Mouse (Mus musculus) gastrocnemius, postnatal 14 days (tissue): ENCODE results near the gene Rpp30. TPM values are rescaled to one million over a fixed set of nuclear protein-coding genes. Genes with fewer than 3 reads are reported as not detected.

Experiments
- DNase-seq: peaks from one replicate; pipeline ENCODE4 v3.0.0; 2021; ENCODE audit warnings: mixed read lengths
- intact Hi-C: fragments of 180-260 bp; cut with DNase I; formaldehyde crosslinking; loops from one replicate; pipeline ENCODE4 v1.15.1; 2025; ENCODE audit warnings: low total_unique reads
- long read RNA-seq, 2 experiments: library from polyadenylated mRNA; stranded (forward); transcript quantifications; one replicate each; pipeline ENCODE4 v2.0.0; 2021
- total RNA-seq, 2 experiments: library from RNA; stranded (reverse); gene quantifications; 2 replicates each; pipeline ENCODE4 v1.2.3; 2021

Rpp30 gene
- 10 to 100 TPM; 12.6 to 12.7 TPM for total RNA-seq
- long read RNA-seq, experiment 1, transcript Rpp30-201 (11 exons, 1,145 nt), result major isoform, 19 of 24 reads
- long read RNA-seq, experiment 1, partial matches to known transcripts, result 3 of 24 reads
- long read RNA-seq, experiment 1, other reads (novel, unspliced or antisense), result 2 of 24 reads
- long read RNA-seq, experiment 2, transcript Rpp30-201 (11 exons, 1,145 nt), result major isoform, 19 of 23 reads
- long read RNA-seq, experiment 2, partial matches to known transcripts, result 2 of 23 reads
- long read RNA-seq, experiment 2, other reads (novel, unspliced or antisense), result 2 of 23 reads

- DNase-seq, result peak; percentile 88
- intact Hi-C loops, result loop anchor here (10.0 kb wide), 1 partner anchor 1089 kb away; no protein-coding TSS in a partner anchor
Measured at GRCm38 (mm10) chr19:36083262-36084225, at the start of gene Rpp30. Gene Rpp30 (plus strand): TSS chr19:36083716.

- intact Hi-C loops, result no loop called here
- DNase-seq, result no peak
Measured at GRCm38 (mm10) chr19:36046046-36046445, 37.5 kb upstream of the Rpp30 start.

- intact Hi-C loops, result no loop called here
- DNase-seq, result peak; percentile 3
Measured at GRCm38 (mm10) chr19:36056502-36057221, 26.9 kb upstream of the Rpp30 start.

GRCm38 (mm10) chr19:36057231-36057811 lies 26.2 kb upstream of the Rpp30 start, which contains the start of gene Htr7:
Gene Htr7 (minus strand): TSS chr19:36057507.
- peak; percentile 22 for DNase-seq
- intact Hi-C loops, result no loop called here

GRCm38 (mm10) chr19:36062801-36063529 lies 20.6 kb upstream of the Rpp30 start:
- intact Hi-C loops, result no loop called here
- no peak for DNase-seq

- peak; percentile 17 for DNase-seq
- intact Hi-C loops, result loop anchor here (10.0 kb wide), 1 partner anchor 1088 kb away; no protein-coding TSS in a partner anchor
Measured at GRCm38 (mm10) chr19:36082606-36083261, 782 bp upstream of the Rpp30 start.

GRCm38 (mm10) chr19:36090781-36091180 lies 7.3 kb downstream of the Rpp30 start:
- intact Hi-C loops, result no loop called here
- DNase-seq, result no peak

- intact Hi-C loops, result no loop called here
- DNase-seq, result no peak
Measured at GRCm38 (mm10) chr19:36097194-36097593, 13.7 kb downstream of the Rpp30 start.

GRCm38 (mm10) chr19:36098265-36098664 lies 14.7 kb downstream of the Rpp30 start:
- DNase-seq, result no peak
- intact Hi-C loops, result no loop called here

- DNase-seq, result no peak
- intact Hi-C loops, result no loop called here
Measured at GRCm38 (mm10) chr19:36098916-36099315, 15.4 kb downstream of the Rpp30 start.

- intact Hi-C loops, result loop anchor here (5.0 kb wide), 1 partner anchor 328 kb away; no protein-coding TSS in a partner anchor
- no peak for DNase-seq
Measured at GRCm38 (mm10) chr19:36103909-36104308, 20.4 kb downstream of the Rpp30 start.

GRCm38 (mm10) chr19:36109318-36109944 lies 25.9 kb downstream of the Rpp30 start:
- intact Hi-C loops, result no loop called here
- DNase-seq, result no peak

- DNase-seq, result no peak
- intact Hi-C loops, result loop anchor here (5.0 kb wide), 1 partner anchor 332 kb away; no protein-coding TSS in a partner anchor
Measured at GRCm38 (mm10) chr19:36110465-36110864, 26.9 kb downstream of the Rpp30 start.

- DNase-seq, result no peak
- intact Hi-C loops, result loop anchor here (5.0 kb wide), 1 partner anchor 331 kb away; no protein-coding TSS in a partner anchor
Measured at GRCm38 (mm10) chr19:36111054-36111895, 27.8 kb downstream of the Rpp30 start.

- no peak for DNase-seq
- intact Hi-C loops, result loop anchor here (5.0 kb wide), 1 partner anchor 330 kb away; no protein-coding TSS in a partner anchor
Measured at GRCm38 (mm10) chr19:36112007-36112406, 28.5 kb downstream of the Rpp30 start.

- intact Hi-C loops, result no loop called here
- DNase-seq, result no peak
Measured at GRCm38 (mm10) chr19:36116185-36116584, 32.7 kb downstream of the Rpp30 start.

GRCm38 (mm10) chr19:36119219-36119618 lies 35.7 kb downstream of the Rpp30 start:
- DNase-seq, result no peak

More at GRCm38 (mm10) chr19:36119219-36119618, 35.7 kb downstream of the Rpp30 start:
- intact Hi-C loops, result no loop called here
